9 mouse cellular contexts compared by ENCODE assay signal in genomic region chr1:71099945-71100515, GRCm38 (mm10). TPM values are rescaled to one million over a fixed set of nuclear protein-coding genes. Genes with fewer than 3 reads are reported as not detected.
DNase-seq lines count a peak whose midpoint lies in the region; ATAC-seq and TF ChIP-seq lines count a peak whose summit lies in the region.
"Had no signal": no experiment of that assay in that cellular context is flagged by ENCODE, and none has a peak within 500 bp of the region (broad histone marks: within the 10 kb centered on the region; RNA-seq: fewer than 3 reads in every experiment).

No protein-coding gene starts in this region.

- H3K27me3 ChIP-seq in G1E (ENCODE audit: insufficient read depth, low read length) = no peaks in the 10 kb centered on the region
- H3K27me3 ChIP-seq in heart, embryonic 11.5 days (ENCODE audit: control insufficient read depth, insufficient read depth, low read length) = no peaks in the 10 kb centered on the region
- no peaks in the 10 kb centered on the region for H3K27me3 ChIP-seq in midbrain, embryonic 15.5 days (replicated peaks)
- H3K27me3 ChIP-seq: hindbrain, embryonic 15.5 days had no signal

- peak overlapping the region; percentile 54; the same call in 1 of the 2 replicates for H3K4me3 ChIP-seq in G1E (ENCODE audit: low read depth, low read length)
- H3K4me3 ChIP-seq in heart, embryonic 11.5 days (ENCODE audit: low read depth, low read length) = no peak overlapping the region
- no peak overlapping the region for H3K4me3 ChIP-seq in midbrain, embryonic 15.5 days
- H3K4me3 ChIP-seq: hindbrain, embryonic 15.5 days had no signal

- 0 out of 2 replicates have a peak, but pooled peaks cover 1% of the 10 kb centered on the region for H3K9me3 ChIP-seq in G1E (replicated peaks)
- H3K9me3 ChIP-seq in heart, embryonic 11.5 days (replicated peaks; ENCODE audit: control insufficient read depth, low read length) = no peaks in the 10 kb centered on the region
- H3K9me3 ChIP-seq in midbrain, embryonic 15.5 days = no peaks in the 10 kb centered on the region
- H3K9me3 ChIP-seq: hindbrain, embryonic 15.5 days had no signal

- intact Hi-C loops in heart, postnatal 25 days (cut with DNase I) = no loop called here

- H3K27ac ChIP-seq in heart, embryonic 11.5 days (ENCODE audit: low read depth, low read length) = peak overlapping the region; percentile 76
- no peak overlapping the region for H3K27ac ChIP-seq in midbrain, embryonic 15.5 days
- H3K27ac ChIP-seq: hindbrain, embryonic 15.5 days had no signal

- H3K36me3 ChIP-seq in G1E (replicated peaks) = peaks cover 43% of the 10 kb centered on the region
- no peaks in the 10 kb centered on the region for H3K36me3 ChIP-seq in heart, embryonic 11.5 days (ENCODE audit: control insufficient read depth, insufficient read depth, low read length)
- H3K36me3 ChIP-seq in midbrain, embryonic 15.5 days (replicated peaks) = no peaks in the 10 kb centered on the region
- H3K36me3 ChIP-seq: hindbrain, embryonic 15.5 days had no signal

- peak; percentile 84 for DNase-seq in heart, adult 11 months
- no peak for DNase-seq in heart, postnatal 25 days (ENCODE audit: low spot score)
- no peak for DNase-seq in G1E (ENCODE audit: low spot score)
- no peak for DNase-seq in left cerebral cortex, adult 11 months (ENCODE audit: low spot score)
- DNase-seq in cerebellum, adult 9-11 months = no peak

- peaks cover 66% of the 10 kb centered on the region for H3K4me1 ChIP-seq in G1E (ENCODE audit: insufficient read depth, low read depth, low read length)
- peaks cover 15% of the 10 kb centered on the region for H3K4me1 ChIP-seq in heart, embryonic 11.5 days (ENCODE audit: control insufficient read depth, insufficient read depth, low read length)
- peaks cover 6% of the 10 kb centered on the region; the same call in 1 of the 2 replicates for H3K4me1 ChIP-seq in midbrain, embryonic 15.5 days

- peak overlapping the region; percentile 32 for H3K4me2 ChIP-seq in heart, embryonic 11.5 days
- H3K4me2 ChIP-seq in midbrain, embryonic 15.5 days = no peak overlapping the region
- H3K4me2 ChIP-seq: hindbrain, embryonic 15.5 days had no signal

- ATAC-seq in G1E (ENCODE audit: extremely low read depth, insufficient number of reproducible peaks, low FRiP score, poor library complexity, severe bottlenecking) = no peak
- ATAC-seq in heart, embryonic 11.5 days (replicated peaks; ENCODE audit: insufficient number of reproducible peaks, low FRiP score, low TSS enrichment) = no peak
- ATAC-seq in megakaryocyte progenitor cell, adult 5-6 weeks (replicated peaks; ENCODE audit: poor library complexity) = peak; percentile 1; the same call in 1 of the 2 replicates
- no peak for ATAC-seq in midbrain, embryonic 15.5 days (replicated peaks)

- peak overlapping the region; percentile 52 for H3K9ac ChIP-seq in heart, embryonic 11.5 days (ENCODE audit: low read depth, low read length)
- no peak overlapping the region for H3K9ac ChIP-seq in midbrain, embryonic 15.5 days
- H3K9ac ChIP-seq: hindbrain, embryonic 15.5 days had no signal

- TF ChIP-seq CTCF in G1E (IDR thresholded peaks at IDR 0.05; ENCODE audit: low read depth, low read length) = no peak

- 18% methylated on average over 3 of the region's 3 CpGs for WGBS in heart, embryonic 11.5 days (ENCODE audit: insufficient replicate concordance)
- 33% methylated on average over 3 of the region's 3 CpGs for whole genome bisulfite sequencing in midbrain, embryonic 15.5 days

RNA-seq across cellular contexts. Expression of gene Bard1, which starts 2.9 kb away (rescaled TPM):
- total RNA-seq in heart, postnatal 25 days (2021) = under 1 TPM; 0.53 to 0.70 TPM
- 80.2 and 82.6 TPM in 2 replicates for total RNA-seq in G1E (2014; fragmentation: Nextera tagmentation)
- 21.0 and 22.6 TPM in 2 replicates for total RNA-seq in G1E (2017)
- polyA plus RNA-seq in G1E (2012) = 7.2 and 7.9 TPM in 2 replicates
- polyA plus RNA-seq in heart, embryonic 11.5 days (2014; fragmentation: Nextera tagmentation; extraction: Ambion mirVana) = 2.3 and 2.8 TPM in 2 replicates
- 22.5 and 24.0 TPM in 2 replicates for total RNA-seq in megakaryocyte progenitor cell, adult 5-6 weeks (2015)
- total RNA-seq in megakaryocyte progenitor cell, adult 5-6 weeks (2017) = 10.7 and 13.5 TPM in 2 replicates
- 0.54 and 0.68 TPM in 2 replicates for polyA plus RNA-seq in midbrain, embryonic 15.5 days (2015; fragmentation: Nextera tagmentation; extraction: Ambion mirVana)

Comparison
In these comparisons a context has a peak if more than half of its experiments do, and no peak if none do; other contexts are left out.
1. RNA of gene Bard1, which starts 2.9 kb away (total RNA-seq): 21.0 to 82.6 TPM in G1E and 10.7 to 24.0 TPM in megakaryocyte progenitor cell, adult 5-6 weeks; 0.53 to 0.70 TPM in heart, postnatal 25 days; every median in the first group is over 4 times any median in the second.